Mouse (Mus musculus) hindbrain, embryonic 11.5 days (tissue): Measurements from ENCODE around the gene Dcpp3. TPM values are rescaled to one million over a fixed set of nuclear protein-coding genes. Genes with fewer than 3 reads are reported as not detected.
"Not testable (repeated sequence)": the region's sequence is repeated elsewhere in the genome, so short reads cannot be mapped to it uniquely, and the experiment has no call there.

Experiments used
- ATAC-seq: fragments of 200-750 bp; cut with Nextera tagmentation; 2 replicates; pipeline ENCODE4 v1.8.0; 2017; ENCODE audit warnings: mild to moderate bottlenecking, moderate TSS enrichment, moderate library complexity; ENCODE audit not compliant: low FRiP score
- DNase-seq: peaks from one replicate; pipeline ENCODE4 v3.0.0-alpha.2; 2015; ENCODE audit warnings: low spot score
- H3K27ac ChIP-seq: fragments of 300-500 bp; sonication (generic); 2 replicates; pipeline ENCODE4 v1.5.1; 2014; ENCODE audit warnings: mild to moderate bottlenecking, low read depth, low read length
- H3K27me3 ChIP-seq: fragments of 300-500 bp; sonication (generic); 2 replicates; pipeline ENCODE4 v1.6.1; 2014; ENCODE audit warnings: mild to moderate bottlenecking, low read length, moderate library complexity, mixed read lengths; ENCODE audit not compliant: control insufficient read depth, insufficient read depth
- H3K36me3 ChIP-seq: fragments of 300-500 bp; sonication (generic); 2 replicates; pipeline ENCODE4 v1.6.1; 2014; ENCODE audit warnings: mild to moderate bottlenecking, low read length, moderate library complexity, mixed read lengths; ENCODE audit not compliant: control insufficient read depth, insufficient read depth
- H3K4me1 ChIP-seq: fragments of 300-500 bp; sonication (generic); replicated peaks from 2 replicates; pipeline ENCODE4 v1.6.1; 2014; ENCODE audit warnings: low read length, mixed read lengths; ENCODE audit not compliant: control insufficient read depth, insufficient read depth
- H3K4me2 ChIP-seq: fragments of 300-500 bp; sonication (generic); replicated peaks from 2 replicates; pipeline ENCODE4 v1.6.1; 2014; ENCODE audit warnings: mild to moderate bottlenecking, low read depth, low read length
- H3K4me3 ChIP-seq: fragments of 300-500 bp; sonication (generic); 2 replicates; pipeline ENCODE4 v1.5.1; 2014; ENCODE audit warnings: low read depth, low read length
- H3K9ac ChIP-seq: fragments of 300-500 bp; sonication (generic); 2 replicates; pipeline ENCODE4 v1.6.1; 2014; ENCODE audit warnings: low read depth, low read length
- H3K9me3 ChIP-seq: fragments of 300-500 bp; sonication (generic); 2 replicates; pipeline ENCODE4 v1.6.1; 2016; ENCODE audit warnings: low read length; ENCODE audit not compliant: control insufficient read depth
- WGBS: fragments of 180-500 bp; shearing (Covaris S2); extraction: QIAGEN DNeasy Blood & Tissue Kit; methylation state at CpG from one replicate; pipeline ENCODE4 v1.1.7; 2014; 5-methylcytosine and 5-hydroxymethylcytosine counted together
- polyA plus RNA-seq: library from polyadenylated mRNA; unstranded; fragments of >200 nt; fragmentation: Nextera tagmentation; extraction: Ambion mirVana; gene quantifications from 2 replicates; pipeline ENCODE4 v1.2.1, GENCODE M21; 2014

Gene Dcpp3
- polyA plus RNA-seq, 1 experiment from 2014 or later = not detected

DNA sequence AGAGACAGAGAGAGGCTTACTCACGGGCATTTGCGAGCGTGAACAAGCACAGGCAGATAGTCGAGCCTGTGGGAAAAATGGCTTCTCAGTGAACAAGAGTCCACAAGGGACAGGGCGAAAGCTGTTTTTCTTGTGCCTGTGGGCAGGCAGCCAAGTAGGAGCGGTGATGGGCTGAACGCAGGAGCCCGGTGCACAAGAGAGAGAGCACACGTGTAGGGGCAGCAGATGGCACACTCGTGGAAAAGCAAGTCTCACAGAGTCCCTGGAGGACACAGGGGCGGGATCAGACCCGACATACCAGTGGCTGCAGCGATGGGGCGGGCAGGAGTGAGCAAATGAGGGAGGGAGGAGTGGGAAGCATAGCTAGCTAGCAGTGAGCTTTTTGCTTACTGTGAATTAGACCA is 7.8 kb downstream of the Dcpp3 start:
- 0 out of 2 replicates have a peak, but pooled peaks cover 4% of the 10 kb centered on the region for H3K4me1 ChIP-seq
- peak overlapping the region; percentile 88 for H3K27ac ChIP-seq
- no peaks in the 10 kb centered on the region for H3K9me3 ChIP-seq
- H3K4me2 ChIP-seq = peak overlapping the region; percentile 85
- no peaks in the 10 kb centered on the region for H3K27me3 ChIP-seq
- DNase-seq (peak; percentile 77), ATAC-seq (peak; percentile 82)
- no peaks in the 10 kb centered on the region for H3K36me3 ChIP-seq
- peak overlapping the region; percentile 38 for H3K4me3 ChIP-seq
- peak overlapping the region; percentile 65 for H3K9ac ChIP-seq
- WGBS = 0% methylated on average over 14 of the region's 14 CpGs

DNA sequence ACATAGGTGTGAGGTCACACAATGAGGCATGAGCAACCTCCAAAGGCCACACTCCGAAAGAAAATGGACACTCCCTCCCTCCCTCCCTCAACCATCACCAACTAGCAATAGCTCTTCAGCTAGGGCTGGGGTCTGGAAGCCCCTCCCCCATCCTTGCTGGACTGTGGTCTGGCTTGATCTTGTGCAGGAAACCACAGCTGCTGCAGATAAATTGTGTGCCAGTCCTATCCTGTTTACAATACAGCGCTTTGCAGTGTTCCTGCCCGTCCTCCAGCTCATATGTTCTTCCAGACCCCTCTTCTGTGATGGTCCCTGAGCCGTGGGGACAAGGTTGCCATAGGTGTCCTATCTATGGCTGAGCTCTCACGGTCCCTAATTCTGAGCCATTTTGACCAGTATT is 13.9 kb downstream of the Dcpp3 start:
- Histone ChIP-seq H3K9ac (no peak overlapping the region), H3K4me2 (no peak overlapping the region), H3K4me3 (no peak overlapping the region), H3K27me3 (no peaks in the 10 kb centered on the region), H3K36me3 (no peaks in the 10 kb centered on the region), H3K9me3 (no peaks in the 10 kb centered on the region), H3K27ac (no peak overlapping the region), H3K4me1 (no peaks in the 10 kb centered on the region)
- DNase-seq (no peak), ATAC-seq (no peak)
- 90% methylated on average over 5 of the region's 5 CpGs for WGBS

DNA sequence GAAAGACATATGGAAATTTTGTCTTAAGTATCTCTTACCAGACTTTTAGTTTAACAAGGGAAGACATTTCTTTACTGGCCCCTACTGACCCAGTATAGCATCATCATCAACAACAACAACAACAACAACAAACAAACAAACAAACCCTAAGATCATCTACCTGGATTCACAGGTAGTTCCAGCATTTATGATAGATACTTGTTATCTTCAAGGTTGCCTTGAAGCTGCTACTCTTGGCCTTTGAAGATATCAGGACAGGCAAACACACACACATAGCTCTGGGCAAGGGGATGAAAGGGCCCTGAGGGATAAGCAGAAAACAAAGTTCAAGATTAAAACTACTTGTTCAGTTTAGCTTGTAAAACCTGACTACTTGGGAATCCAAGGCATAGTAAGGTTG is 24.1 kb downstream of the Dcpp3 start, which contains the start of gene Sbp:
Gene Sbp (plus strand): TSS at position 301 of the 400 bp plus-strand sequence.
- no peak within 1 kb of the TSS for H3K9ac ChIP-seq
- no peaks in the 10 kb centered on the region for H3K9me3 ChIP-seq
- no peak within 1 kb of the TSS for H3K4me3 ChIP-seq
- no peaks in the 10 kb centered on the region for H3K4me1 ChIP-seq
- ATAC-seq (no peak), DNase-seq (no peak)
- H3K27ac ChIP-seq = no peak within 1 kb of the TSS
- H3K4me2 ChIP-seq = no peak within 1 kb of the TSS
- no peaks in the 10 kb centered on the region for H3K27me3 ChIP-seq
- H3K36me3 ChIP-seq = no peaks in the 10 kb centered on the region

DNA sequence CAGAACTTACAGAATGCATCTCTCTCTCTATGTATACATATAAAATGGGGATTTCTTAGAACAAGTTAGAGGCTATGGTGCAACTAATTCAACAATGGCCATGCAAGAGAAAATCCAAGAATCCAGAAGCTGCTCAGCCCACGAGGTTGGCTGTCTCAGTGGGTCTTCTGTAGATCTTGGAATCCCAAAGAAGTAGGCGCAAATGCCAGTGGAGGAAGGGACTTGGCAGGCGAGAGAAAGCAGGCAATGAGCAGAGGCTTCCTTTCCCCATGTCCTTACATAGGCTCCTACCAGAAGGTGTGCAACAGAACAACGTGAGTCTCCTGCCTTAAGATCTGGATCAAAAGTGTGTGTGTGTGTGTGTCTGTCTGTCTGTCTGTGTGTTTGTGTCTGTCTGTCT is 30.2 kb downstream of the Dcpp3 start:
- not testable (repeated sequence) for H3K27ac ChIP-seq, H3K9me3 ChIP-seq, H3K4me1 ChIP-seq, DNase-seq, H3K36me3 ChIP-seq, H3K27me3 ChIP-seq, H3K9ac ChIP-seq, H3K4me3 ChIP-seq, ATAC-seq, H3K4me2 ChIP-seq
- WGBS = 87% methylated on average over 4 of the region's 4 CpGs

DNA sequence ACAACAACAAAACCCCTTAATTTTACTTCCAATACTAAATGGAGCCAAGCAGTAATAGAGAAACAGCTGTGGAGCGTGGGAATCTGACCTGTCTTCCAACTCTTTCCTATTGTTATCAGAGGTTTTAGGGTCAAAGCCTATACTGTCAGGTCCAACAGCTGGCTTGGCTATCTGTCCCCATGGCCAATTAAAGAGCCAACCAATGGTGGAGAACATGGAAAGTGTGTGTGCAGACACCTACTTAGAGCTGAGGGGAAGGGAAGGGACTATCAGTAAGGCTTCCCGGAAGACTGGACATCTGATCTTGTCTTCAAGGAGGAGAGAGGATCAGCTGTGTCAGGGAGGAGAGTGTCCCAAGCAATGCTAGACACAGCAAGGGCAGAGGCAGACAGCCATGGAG is 31.8 kb downstream of the Dcpp3 start:
- no peak for DNase-seq
- H3K27ac ChIP-seq = no peak overlapping the region
- no peaks in the 10 kb centered on the region for H3K27me3 ChIP-seq
- no peaks in the 10 kb centered on the region for H3K4me1 ChIP-seq
- no peak overlapping the region for H3K9ac ChIP-seq
- no peaks in the 10 kb centered on the region for H3K36me3 ChIP-seq
- H3K9me3 ChIP-seq = no peaks in the 10 kb centered on the region
- 80% methylated on average over 2 of the region's 2 CpGs for WGBS
- ATAC-seq = no peak
- H3K4me3 ChIP-seq = no peak overlapping the region
- H3K4me2 ChIP-seq = no peak overlapping the region

DNA sequence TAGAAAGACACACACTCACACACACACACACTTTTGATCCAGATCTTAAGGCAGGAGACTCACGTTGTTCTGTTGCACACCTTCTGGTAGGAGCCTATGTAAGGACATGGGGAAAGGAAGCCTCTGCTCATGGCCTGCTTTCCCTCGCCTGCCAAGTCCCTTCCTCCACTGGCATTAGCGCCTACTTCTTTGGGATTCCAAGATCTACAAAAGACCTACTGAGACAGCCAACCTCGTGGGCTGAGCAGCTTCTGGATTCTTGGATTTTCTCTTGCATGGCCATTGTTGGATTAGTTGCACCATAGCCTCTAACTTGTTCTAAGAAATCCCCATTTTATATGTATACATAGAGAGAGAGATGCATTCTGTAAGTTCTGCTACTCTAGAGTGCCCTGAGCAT is 33.6 kb downstream of the Dcpp3 start:
- ATAC-seq, H3K27me3 ChIP-seq, H3K27ac ChIP-seq, H3K4me1 ChIP-seq, H3K36me3 ChIP-seq, DNase-seq, H3K4me2 ChIP-seq, H3K4me3 ChIP-seq, H3K9me3 ChIP-seq, H3K9ac ChIP-seq: not testable (repeated sequence)
- WGBS = 76% methylated on average over 4 of the region's 4 CpGs

DNA sequence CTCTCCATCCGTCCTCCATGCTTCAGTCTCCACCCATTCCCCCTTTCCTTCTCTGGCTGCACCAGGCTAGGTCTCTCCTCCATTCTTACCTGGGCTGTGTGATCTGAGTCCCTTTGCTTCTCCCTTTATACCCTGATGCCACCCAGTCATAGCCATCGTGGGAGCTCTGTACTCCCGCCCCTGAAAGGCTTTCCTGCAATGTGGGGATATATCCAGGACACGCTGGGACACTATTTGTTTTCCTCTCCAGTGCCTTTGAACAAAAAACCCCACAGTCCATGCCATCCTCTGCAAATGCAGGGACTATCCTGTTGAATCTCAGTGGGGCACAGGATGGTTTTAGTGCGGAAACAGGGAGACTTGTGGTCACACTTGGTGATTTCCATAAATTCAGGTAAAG is 37.9 kb downstream of the Dcpp3 start, which contains the start of gene Sbpl:
Gene Sbpl (minus strand): TSS at position 101 of the 400 bp plus-strand sequence.
- no peaks in the 10 kb centered on the region for H3K36me3 ChIP-seq
- ATAC-seq (no peak), DNase-seq (no peak)
- H3K27me3 ChIP-seq = no peaks in the 10 kb centered on the region
- WGBS = 77% methylated on average over 5 of the region's 5 CpGs
- no peaks in the 10 kb centered on the region for H3K4me1 ChIP-seq
- H3K9me3 ChIP-seq = no peaks in the 10 kb centered on the region
- H3K27ac ChIP-seq = no peak within 1 kb of the TSS
- H3K4me2 ChIP-seq = no peak within 1 kb of the TSS
- H3K9ac ChIP-seq = no peak within 1 kb of the TSS
- H3K4me3 ChIP-seq = no peak within 1 kb of the TSS

DNA sequence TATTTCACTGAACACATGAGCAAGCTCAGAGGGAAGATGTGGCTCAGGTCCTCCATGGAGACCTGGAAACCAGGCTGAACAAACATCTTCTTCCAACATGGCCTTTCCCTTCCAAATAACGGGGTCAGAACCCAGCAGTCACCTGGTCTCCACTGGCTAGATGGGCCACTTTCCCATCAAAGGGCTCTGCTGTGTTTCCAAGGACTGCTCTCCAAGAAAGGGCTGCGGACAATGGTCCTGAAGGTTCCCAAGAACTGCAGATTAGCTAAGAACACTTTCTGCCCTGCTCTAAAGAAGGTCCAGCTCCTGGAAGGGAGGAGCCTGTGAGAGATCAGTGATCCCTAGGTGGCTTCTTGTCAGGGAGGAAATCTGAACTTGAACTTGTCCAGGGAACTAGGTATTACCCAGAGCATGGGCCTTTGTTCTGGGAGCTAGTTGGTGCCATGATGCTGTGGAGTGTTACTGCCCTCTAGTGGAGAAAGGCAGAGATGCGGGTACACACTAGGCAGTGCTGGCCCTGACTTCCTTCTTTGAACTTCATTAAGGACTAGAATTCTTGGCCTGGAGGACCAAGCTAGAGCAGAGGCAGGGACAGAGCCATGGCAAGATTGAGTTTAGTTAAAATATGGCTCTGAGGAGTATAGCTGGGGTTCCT is 43.0 kb downstream of the Dcpp3 start:
- Histone ChIP-seq H3K9me3 (no peaks in the 10 kb centered on the region), H3K4me3 (no peak overlapping the region), H3K36me3 (no peaks in the 10 kb centered on the region), H3K4me1 (no peaks in the 10 kb centered on the region), H3K9ac (0 out of 2 replicates have a peak overlapping the region, but pooled peaks have one; percentile 31), H3K27me3 (no peaks in the 10 kb centered on the region), H3K27ac (no peak overlapping the region), H3K4me2 (no peak overlapping the region)
- 43% methylated on average over 3 of the region's 3 CpGs for WGBS
- DNase-seq = peak; percentile 91
- peak; percentile 95 for ATAC-seq

DNA sequence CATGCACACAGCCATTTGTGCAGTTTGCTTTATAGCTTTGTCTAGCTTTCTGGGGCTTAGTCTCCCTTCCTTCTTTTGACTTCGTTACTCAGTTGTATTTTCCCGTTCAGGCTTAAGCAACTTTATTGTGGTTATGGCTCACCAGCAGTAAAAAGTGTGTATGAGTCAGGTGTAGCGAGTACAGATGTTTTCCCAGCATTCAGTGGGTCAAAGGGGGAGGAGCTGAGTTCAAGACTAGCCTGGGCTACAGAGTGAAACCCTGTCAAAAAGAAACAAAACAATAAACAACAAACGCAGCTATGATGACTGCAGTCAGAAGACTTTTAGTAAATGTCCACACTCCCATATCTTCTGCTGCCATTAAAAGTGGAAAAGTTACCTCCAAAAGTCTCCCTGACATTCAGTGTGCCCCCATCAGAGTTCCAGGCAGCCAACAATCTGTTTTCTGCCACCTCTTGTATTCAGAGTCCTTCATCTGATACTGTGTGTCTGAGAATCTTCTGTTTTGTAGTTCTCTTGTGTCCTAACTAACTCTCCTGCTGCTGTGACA is 44.4 kb downstream of the Dcpp3 start:
- ATAC-seq = no peak
- no peaks in the 10 kb centered on the region for H3K9me3 ChIP-seq
- no peak overlapping the region for H3K9ac ChIP-seq
- no peak overlapping the region for H3K27ac ChIP-seq
- H3K4me1 ChIP-seq = no peaks in the 10 kb centered on the region
- no peaks in the 10 kb centered on the region for H3K36me3 ChIP-seq
- WGBS = 55% methylated on average over 4 of the region's 4 CpGs
- H3K4me3 ChIP-seq = no peak overlapping the region
- DNase-seq = no peak
- no peaks in the 10 kb centered on the region for H3K27me3 ChIP-seq
- H3K4me2 ChIP-seq = no peak overlapping the region
